Mouse (Mus musculus) spleen, adult 2 months (tissue): Measurements from ENCODE around the gene Mast1.

Experiments used
- CTCF ChIP-seq: fragments of 200-500 bp; IDR thresholded peaks from 2 replicates; pipeline ENCODE4 v1.5.1; 2011; ENCODE audit warnings: mild to moderate bottlenecking, inconsistent platforms; ENCODE audit not compliant: insufficient read depth, insufficient read length, insufficient replicate concordance; ENCODE audit errors: extremely low read depth
- POLR2A ChIP-seq: fragments of 200-500 bp; IDR thresholded peaks from 2 replicates; pipeline ENCODE4 v1.6.1; 2011; ENCODE audit warnings: low read depth, low read length, inconsistent platforms

DNA sequence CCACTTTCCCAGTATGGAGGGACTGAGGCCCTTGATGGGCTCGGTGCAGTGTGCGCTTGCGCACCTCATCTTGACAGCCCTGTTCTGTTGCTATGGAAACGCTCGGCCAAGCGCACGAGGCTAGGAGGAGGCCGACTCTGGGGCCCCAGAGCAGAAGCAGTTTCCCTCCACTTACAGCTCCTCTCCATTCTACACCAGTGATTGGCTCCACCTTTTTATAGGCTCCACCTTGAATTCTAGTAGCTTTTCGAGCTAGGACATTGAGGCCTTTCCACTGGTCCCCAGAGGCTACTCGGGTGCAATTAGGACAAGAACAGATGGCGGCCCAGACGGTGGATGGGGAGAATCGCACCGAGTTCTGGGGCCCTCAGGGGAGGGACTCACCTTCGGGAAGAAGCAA is 2.3 kb downstream of the Mast1 start:
- TF ChIP-seq CTCF (no peak), POLR2A (no peak)
